Mouse (Mus musculus) adrenal gland (tissue): ENCODE measurements around the gene Myo1h.

ENCODE experiments used
- intact Hi-C: fragments of 180-260 bp; cut with DNase I; formaldehyde crosslinking; loops from one replicate; pipeline ENCODE4 v1.15.1; 2025
- microRNA-seq, 2 experiments: library from miRNA; unstranded; fragments of <30 nt; microRNA quantifications; one replicate each; pipeline ENCODE4; 2019

Gene Myo1h

DNA sequence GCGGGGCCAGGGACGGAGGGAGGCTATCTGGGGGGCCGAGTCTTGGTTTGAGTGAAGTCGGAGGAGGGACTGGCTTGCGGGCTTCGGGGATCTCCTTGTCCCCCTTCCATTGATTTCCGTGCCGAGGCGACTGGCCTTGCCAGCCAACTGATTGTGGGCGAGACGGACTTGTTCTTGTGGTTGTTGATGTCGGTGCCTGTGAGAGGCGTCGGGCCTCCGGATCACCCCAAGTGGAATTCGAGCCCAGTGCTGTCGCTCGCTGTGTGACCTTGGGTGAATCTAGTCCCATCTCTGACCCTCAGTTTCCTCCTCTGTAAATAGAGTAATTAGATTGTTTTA is 92.0 kb downstream of the Myo1h start:
- intact Hi-C loops = loop anchor here (5.0 kb wide), 1 partner anchor 69 kb away; no protein-coding TSS in a partner anchor

DNA sequence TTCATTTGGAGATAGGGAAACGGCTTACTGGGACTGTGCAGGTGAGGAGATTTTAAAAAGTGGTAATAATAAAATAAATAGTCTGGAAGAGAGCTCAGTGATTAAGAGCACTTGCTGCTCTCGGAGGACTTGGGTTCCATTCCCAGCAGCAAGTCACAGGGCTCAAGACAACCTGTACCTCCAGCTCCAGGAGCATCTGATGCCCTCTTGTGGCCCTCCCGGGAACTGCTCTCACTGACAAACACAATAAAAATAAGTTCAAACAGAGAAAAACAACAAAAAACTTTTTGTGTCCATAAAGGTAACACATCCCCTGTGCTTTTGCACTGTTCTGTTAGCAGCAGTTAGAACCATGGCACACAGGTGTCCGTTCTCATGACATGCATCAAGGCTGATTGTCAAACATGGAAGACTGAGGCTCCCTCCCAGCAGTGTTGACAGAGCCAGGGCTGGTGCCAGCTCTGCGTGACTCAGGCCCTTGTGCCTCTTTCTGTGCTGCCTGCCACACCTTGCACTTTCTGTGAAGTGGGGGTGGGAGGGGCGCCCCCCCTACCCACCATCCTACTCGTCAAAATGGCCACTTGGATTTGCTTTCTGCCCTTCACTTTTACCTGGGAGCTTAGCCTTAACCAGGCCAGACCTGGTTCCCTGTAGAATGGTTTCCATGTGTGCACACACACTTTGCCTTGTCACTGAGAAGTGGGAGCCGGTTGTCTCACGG is 94.4 kb downstream of the Myo1h start:
- intact Hi-C loops = loop anchor here (5.0 kb wide), 1 partner anchor 71 kb away; no protein-coding TSS in a partner anchor

DNA sequence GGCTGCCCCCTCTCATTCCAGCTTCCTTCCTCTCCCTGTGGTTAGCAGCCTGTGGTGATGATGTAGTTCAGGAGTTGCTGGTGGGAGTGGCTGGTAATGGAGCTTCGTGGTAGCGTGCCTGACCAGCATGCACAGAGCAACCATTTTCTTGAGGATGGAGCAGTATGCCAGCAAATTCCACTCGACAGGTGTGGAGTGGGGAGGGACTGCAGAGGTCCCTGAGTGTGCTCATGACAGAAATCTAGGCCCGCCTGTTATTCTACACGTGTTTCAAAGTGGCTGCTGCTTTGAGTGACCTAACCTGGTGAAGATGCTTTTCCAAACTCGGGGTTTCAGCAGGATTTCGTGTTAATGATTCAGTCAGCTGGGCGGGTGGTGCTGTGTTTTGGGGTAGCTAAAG is 95.5 kb downstream of the Myo1h start:
- intact Hi-C loops = loop anchor here (5.0 kb wide), 1 partner anchor 72 kb away; no protein-coding TSS in a partner anchor

DNA sequence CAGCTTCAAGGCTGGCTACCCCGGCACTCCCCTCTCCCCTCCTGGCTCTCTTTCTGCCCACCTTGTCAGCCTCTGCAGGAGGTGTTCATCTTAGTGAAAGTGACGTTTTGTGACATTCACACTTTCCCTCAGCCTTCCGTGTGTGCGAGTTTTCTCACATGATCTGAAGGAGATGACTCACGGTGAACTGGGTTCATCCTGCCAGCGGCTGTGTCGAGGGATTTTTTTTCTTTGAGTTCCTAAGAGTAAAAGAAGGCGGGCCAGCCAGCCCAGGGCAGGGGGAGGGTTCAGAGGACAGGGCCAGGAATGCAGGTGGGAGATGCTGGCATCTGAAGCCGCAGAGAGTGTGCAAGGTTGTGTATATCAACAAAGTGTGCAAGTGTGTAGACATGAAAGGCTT is 104.2 kb downstream of the Myo1h start:
- intact Hi-C loops = no loop called here

DNA sequence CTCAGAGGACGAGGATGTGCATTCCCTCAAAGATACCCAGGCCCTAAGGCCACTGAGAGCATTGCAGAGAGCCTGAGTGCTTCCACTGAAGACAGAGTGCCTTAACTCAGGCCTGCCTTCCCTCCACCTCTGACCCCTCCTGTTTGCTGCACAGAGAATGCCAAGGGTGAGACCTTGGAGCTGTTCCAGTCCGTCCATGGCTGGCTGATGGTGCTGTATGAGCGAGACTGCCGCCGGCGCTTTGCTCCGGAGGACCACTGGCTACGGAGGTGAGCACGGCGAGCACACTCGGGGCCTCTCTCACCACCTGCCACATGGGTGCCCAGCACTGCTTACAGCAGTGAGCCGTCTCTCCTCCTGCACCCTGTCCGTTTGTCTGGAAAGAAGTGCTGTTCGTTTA is 117.6 kb downstream of the Myo1h start:
- intact Hi-C loops = no loop called here

DNA sequence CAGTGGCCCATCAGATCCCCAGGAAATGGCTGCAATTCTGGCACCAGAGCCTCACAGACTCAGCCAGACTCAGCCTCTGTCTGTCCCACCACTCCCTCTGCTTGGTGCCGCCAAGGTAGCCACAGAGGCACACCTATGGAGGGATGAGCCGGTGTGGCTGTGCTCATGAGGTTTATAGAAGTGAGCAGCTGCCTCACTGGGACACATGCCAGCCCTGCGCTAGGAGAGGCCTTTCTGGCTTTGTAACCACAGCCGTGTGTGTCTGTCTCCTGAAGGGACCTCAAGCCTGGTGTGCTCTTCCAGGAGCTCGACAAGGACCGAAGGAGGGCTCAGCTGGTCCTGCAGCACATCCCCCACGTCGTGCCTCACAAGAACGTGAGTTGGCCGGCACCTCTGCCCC is 118.3 kb downstream of the Myo1h start:
- intact Hi-C loops = no loop called here

DNA sequence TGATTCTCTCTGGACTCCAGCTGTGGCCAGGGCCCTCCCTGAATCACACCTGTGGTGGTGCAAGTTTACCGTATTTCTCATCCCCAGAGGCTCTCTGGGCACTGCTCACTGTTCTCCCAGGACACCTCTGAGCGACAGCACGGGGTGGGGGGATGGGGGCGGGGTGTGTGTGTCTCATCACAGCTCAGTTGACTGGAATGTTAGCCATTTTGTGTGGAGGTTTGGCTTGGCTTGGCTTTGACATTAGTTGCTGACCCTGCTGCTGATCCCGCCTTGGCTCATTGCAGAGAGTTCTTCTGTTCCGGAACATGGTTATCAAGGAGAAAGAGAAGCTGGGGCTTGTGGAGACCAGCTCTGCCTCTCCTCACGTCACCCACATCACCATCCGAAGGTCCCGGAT is 118.8 kb downstream of the Myo1h start:
- intact Hi-C loops = no loop called here

DNA sequence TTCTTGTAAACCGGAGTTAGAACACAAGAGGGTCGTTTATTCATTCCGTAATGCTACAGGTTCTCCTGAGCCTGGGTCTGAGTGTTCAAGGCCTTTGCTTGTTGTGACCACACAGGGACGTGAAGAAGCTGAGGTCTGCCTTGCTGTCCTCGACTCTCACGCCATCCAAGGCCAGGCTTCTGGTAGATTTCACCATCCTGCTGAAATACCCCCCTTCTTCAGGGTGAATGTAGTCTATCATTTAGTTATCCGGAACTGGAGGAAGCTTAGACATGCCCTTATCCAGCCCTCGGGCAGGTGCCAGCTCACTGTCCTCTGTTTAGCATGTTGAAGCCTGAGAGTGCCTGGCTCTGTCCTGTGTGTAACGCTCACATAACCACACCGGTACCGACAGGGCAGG is 119.9 kb downstream of the Myo1h start:
- intact Hi-C loops = no loop called here

DNA sequence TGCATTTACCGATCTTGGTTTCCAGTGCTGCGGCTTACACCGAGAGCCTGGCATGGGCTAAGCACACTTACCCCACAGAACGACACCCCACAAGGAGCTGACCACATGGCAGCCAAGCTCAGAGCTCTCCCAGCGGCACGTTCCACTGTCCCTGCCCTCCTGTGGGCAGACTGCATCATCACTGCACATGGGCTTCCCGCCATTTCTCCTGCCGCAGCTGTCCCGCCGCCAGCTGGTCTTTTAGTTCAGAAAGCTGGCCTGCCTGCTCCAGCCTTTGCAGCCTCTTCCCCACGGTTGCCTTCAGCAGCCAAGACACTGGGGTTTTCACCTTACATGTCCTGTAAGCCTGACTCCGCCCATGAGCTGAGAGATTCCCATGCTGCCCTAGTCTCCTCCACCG is 121.5 kb downstream of the Myo1h start:
- intact Hi-C loops = no loop called here

DNA sequence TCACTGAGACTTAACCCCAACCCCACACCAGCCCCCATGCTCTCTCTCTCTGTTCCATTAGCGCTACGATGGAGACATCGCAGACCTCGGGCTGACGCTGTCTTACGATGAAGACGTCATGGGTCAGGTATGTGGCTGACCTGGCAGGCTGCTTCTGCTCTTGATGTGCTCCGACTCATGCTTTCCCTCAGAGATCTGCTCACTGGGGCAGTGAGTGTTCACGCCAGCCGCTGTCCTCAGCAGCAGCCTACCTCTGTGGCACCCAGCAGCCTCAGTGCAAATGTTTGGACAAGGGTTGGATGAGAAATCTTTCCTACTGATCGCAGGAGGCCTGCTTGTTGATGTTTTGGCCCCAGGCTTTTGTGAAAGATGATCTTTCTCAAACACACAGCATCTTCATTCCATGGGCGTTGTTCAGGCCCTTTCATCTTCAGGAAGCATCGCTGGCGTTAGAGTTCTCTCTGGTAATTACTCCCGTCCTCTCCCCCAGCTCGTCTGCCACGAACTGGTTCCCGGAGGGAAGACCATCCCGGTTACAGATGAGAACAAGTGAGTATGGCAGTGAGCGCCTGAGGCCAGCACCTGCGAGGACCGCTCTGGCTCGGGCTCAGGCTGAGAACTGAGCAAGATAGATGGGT is 123.5 kb downstream of the Myo1h start:
- intact Hi-C loops = no loop called here

DNA sequence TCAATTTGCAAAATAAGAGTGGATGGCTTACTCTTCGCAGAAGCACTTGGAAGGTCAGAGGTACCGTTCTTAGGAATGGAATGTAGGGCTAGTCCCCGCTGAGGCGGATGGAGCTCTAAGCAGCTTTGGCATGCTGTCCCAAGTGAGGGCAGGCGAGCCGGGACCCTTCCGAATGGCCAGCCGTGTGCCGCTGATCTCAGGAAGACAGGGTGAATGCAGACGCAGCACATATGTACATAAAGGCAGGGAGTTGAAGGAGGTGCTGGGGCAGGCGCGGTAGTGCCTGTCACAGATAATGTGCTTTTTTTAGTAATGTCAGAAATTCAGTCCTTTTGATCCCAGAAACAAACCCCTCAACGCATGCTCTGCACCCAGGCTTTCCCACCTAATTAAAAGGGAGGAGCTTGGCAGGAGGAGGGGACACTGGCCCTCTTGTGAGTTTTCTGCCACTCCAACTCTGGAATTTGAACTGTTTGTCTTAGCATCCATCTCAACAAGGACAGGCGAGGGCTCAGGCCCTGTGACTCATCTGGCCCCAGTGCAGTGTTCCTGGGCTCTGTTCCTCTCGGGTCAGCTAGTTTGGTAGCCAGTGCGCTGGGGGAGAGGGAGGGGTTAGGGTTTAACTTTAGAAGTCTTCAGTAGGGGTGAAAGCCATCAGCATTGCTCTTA is 124.2 kb downstream of the Myo1h start:
- intact Hi-C loops = no loop called here

Small RNAs within 50 kb of the gene (microRNA-seq; reads per million reads assigned to microRNA genes)
- gene Mir7027 = 0 reads per million in 2 experiments
